Mouse (Mus musculus): ENCODE data around the gene Adamtsl4.

- TF ChIP-seq CTCF (IDR thresholded peaks at IDR 0.05; ENCODE audit: low read depth) (no peak), EP300 (IDR thresholded peaks at IDR 0.05; ENCODE audit: low read depth) (no peak)
Measured at GRCm38 (mm10) chr3:95680673-95681072, 7.0 kb downstream of the Adamtsl4 start.
